Mouse (Mus musculus) urinary bladder, adult 2 months (tissue): ENCODE data around the gene Adgrl4. TPM values are rescaled to one million over a fixed set of nuclear protein-coding genes. Genes with fewer than 3 reads are reported as not detected.

Experiments used
- DNase-seq: peaks from one replicate; pipeline ENCODE4 v3.0.0; 2022; ENCODE audit warnings: low spot score
- polyA plus RNA-seq: library from polyadenylated mRNA; depleted of rRNA; stranded (reverse); fragments of >200 nt; gene quantifications from 2 replicates; pipeline ENCODE4 v1.2.3, GENCODE M21; 2012

Gene Adgrl4
- polyA plus RNA-seq, 1 experiment = 13.1 TPM

DNA sequence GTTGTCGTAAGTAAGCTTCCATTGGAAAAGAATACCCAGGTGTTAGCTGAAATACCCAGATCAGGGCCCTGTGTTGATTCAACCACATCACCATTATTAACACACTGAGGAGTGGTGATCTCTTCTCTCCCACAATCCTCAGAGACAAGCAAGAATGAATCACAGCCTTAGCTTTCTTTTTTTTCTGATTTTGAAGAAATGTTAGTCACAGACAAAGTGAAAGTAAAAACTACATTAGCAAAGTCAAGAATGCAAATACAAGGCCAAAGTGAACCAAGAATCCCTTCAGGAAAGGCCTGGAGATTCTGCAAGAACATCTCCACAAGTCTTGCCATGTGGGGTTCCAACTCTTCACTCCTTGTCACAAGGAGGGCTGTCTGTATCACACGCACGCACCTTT lies 67.9 kb downstream of the Adgrl4 start:
- DNase-seq = no peak

DNA sequence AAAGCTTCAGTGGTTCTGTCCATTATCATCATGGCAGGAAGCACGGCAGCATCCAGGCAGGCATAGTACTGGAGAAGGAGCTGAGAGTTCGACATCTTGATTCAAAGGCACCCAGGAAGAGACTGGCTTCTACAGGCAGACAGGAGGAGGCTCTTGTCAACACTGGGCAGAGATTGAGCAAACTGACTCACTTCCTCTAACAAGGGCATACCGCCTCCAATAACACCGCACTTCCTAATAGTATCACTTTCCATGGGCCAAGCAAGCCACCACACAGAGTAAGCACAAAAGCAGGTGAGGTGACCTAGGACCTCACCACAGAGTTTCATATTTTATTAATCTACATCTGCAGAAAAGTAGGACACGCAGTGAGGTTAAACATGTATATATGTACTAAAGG lies 73.5 kb downstream of the Adgrl4 start:
- DNase-seq = no peak

DNA sequence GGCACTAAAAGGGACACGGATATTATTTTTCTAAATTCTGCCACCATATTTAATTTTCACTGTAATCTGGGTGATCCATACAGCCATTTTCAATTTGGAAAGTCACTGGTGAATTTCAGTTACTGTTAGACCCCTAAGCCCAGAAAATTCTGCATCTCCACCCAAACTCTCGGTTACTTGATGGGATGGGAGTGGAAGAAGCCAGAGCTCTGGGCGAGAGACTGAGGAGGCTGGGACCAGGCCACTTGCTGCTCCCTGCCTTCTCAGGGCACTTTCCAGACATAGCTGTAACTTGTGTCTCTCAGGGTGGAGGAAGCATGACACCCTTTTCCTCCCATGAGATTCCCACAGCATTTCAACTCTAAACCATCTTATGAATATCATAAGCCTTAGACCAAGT lies 109.5 kb downstream of the Adgrl4 start:
- no peak for DNase-seq

GRCm38 (mm10) chr3:151551002-151551401 lies 113.3 kb downstream of the Adgrl4 start:
- no peak for DNase-seq

DNA sequence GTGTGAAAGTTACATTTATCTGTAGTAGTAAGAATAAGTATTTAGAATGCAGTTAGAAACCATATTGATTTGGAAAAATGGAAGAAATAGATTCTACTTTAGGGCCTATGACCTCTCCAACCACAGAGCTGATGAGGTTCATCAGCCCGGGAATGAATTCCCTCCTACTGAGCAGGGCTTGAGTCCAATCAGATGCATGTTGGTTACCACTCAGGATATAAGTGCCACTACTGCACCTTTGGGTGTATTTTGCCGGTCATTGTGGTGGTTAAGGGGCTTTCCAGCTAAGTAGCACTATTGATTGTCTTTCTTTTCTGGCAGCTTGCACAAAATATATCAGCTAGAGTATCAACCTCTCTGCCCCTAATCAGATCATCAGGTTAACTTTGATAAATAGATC lies 118.9 kb downstream of the Adgrl4 start:
- no peak for DNase-seq

DNA sequence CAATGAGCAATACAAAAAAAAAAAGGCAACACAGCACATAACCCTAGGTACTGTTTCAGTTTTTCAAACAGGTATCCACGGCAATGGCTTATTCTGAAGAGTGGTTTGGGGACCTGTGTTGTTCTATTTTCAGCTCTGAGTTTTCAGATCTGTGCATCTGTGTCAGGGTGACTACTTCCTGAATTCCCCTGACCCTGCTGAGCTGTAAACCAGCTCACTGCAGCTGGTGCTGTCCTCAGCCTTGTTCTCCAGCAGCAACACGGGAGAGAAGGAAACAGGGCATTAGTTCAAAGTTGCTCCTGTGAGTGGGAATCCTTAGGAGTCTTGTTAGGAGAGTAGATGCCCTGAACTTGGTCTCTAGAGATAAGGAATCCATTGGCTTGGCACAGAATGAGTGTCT lies 119.4 kb downstream of the Adgrl4 start:
- DNase-seq = no peak

GRCm38 (mm10) chr3:151557607-151558006 lies 119.9 kb downstream of the Adgrl4 start:
- no peak for DNase-seq

DNA sequence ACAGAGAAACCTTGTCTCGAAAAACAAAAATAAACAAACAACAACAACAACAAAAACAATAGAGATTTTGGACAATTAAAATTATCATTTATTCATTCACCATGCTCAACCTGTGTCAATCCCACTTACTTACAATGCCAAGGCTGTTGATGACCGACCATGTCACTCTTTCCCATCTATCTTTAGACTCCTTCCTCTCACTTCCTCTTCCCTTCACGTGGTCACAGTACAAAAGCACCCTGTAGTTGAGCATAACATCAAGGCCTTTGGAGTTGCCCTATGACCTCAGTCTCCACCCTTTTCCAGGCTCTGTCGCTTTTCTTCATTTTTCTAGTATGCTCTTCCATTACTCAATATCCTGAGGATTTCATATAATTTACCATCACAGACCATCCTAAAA lies 120.7 kb downstream of the Adgrl4 start:
- DNase-seq = no peak

DNA sequence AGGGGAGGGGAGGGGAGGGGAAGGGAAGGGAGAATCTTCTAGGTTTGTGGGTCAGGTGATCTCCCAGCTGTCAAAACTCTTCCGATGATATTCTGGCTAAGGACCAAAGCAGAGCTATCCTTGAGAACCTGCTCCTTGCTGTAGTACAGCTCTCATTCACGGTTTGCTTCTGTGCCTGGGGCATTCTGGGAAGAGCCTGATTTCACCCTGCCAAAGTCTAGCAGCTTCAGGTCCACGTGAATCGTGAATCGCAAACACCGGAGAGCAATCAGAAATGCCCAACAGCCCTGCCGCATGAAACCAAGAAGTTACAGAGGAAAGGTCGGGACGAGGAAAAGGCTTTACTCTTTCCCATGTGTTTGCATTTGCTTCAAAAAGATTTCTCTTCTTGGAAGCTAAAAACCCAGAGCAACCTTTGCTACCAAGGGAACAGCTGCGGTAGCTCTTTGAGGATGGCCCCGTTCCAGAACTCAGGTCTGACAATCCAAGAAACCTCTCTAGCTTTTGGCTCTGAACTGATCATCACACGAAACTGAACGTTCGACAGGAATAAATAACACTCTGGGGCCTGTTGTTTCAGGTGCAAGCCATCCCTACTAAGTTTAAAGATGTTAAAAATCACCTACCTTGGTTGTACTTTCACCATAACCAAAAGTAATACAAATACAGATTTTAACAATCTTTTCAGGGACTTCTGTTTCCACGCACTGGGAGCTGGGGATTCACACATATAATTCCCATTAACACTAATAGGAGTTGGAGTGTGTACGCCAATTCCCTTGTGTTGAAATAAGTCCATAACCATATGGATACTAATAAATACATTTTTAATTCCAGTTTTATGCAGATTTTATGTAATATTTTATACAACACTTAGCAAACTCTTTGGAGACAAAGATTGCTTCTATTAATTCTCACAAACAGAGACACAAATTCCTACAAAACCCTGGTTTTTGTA lies 128.3 kb downstream of the Adgrl4 start:
- no peak for DNase-seq

DNA sequence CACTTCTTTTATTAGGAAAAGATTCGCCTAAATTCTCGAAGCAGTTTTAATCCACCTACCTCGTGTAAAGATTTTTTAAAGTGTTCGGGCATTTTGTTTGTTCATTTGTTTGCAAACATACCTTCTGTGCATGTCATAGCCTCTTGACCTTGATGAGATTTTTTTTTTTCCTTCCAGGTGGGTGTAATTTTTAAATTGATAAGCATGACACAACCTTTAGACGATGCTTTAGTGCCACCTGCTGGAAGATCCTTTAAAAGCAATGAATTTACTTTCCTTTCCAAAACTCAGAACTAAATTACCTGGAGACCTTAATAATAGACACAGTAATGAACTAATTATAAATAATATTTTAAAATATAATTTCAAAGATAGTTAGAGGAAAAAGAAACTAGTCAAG lies 128.9 kb downstream of the Adgrl4 start:
- DNase-seq = no peak

- no peak for DNase-seq
Observed at GRCm38 (mm10) chr3:151567541-151567940, 129.9 kb downstream of the Adgrl4 start.

DNA sequence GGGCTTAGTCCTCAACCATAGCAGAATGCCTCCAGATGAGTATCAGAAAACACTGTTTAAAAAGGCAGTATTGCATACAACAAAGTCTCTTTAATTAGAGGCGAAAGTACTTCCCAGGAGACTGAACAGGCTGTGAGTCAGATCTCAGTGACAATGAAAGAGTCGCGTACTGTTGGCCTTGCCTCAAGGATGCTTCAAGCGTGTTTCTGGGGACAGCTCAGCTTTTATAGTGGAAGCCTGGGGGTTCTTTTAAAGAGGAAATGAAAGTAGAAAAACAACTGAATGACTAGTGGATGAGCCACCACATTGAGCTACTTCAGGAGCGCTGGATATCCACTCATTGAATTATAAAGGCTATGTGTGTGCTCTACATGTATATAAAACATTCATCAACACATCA lies 134.4 kb downstream of the Adgrl4 start:
- DNase-seq = no peak

- DNase-seq = no peak
Observed at GRCm38 (mm10) chr3:151575292-151575691, 137.6 kb downstream of the Adgrl4 start.

GRCm38 (mm10) chr3:151576155-151576554 lies 138.5 kb downstream of the Adgrl4 start:
- DNase-seq = no peak

DNA sequence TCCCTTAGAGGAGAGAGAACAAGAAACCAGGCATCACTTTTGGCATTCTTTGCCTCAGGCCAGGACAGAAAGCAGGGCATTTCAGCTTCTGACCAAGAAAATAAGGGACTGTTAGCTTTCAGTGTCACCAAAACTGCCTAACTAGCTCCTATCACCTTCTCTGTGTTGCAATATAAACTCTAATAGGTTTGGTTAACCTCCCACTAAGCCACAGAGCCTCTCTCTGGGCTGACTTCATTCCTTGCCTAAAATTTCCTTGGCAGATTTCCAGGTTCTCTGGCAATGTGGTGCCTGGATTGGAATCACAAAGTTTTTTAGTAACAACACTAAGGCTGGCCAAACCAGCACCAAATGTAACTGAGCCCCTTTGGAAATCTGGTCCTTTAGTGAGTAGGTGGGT lies 154.2 kb downstream of the Adgrl4 start:
- no peak for DNase-seq
